Mouse (Mus musculus): ENCODE measurements around the gene Gm20503. TPM values are rescaled to one million over a fixed set of nuclear protein-coding genes. Genes with fewer than 3 reads are reported as not detected.

The Gm20503 gene
- total RNA-seq (2014; rRNA removed) (not detected in 2 replicates), polyA plus RNA-seq (2015; fragmentation: Nextera tagmentation; extraction: Ambion mirVana) (8.6 and 11.8 TPM in 2 replicates)

DNA sequence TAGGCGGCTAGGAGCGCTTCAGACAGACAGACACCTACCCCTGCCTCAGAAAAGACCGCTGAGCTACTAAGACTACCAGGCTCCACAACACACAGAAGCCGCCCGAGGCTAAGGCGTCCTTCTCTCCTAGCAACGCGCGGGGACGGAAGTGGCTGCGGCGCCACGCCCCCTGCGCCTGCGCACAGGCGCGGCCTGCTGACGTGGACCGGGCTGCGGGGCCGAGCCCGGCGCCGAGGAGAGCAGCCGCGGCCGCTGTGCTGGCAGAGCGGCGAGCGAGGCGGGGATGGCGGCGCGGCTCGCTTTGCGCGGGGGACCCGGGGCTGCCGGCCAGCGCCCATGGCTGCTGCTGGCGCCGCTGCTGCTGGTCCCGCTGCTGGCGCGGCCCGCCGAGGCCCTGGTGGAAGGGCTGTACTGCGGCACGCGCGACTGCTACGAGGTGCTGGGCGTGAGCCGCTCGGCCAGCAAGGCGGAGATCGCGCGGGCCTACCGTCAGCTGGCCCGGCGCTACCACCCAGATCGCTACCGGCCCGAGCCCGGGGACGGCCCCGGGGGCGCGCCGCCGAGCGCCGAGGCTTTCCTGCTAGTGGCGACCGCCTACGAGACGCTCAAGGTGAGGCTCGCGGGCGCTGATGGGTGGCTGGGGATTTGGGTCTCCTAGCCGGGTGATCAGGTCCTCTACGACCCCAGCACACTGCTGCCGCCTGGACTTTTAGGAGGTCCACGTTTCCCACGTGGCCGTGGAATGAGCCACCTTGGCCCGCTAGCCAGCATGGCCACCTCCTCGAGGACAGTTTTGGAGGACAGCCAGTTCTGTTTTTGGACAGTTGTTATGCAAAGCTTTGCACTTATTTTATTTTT lies at the start of gene Gm20503:
Gm20503 (plus strand) TSS at position 263 of the 858 bp plus-strand sequence.
- Histone ChIP-seq H3K9ac (peak within 1 kb of the TSS; percentile 76), H3K4me1 (ENCODE audit: insufficient read depth) (peaks cover 8% of the 10 kb centered on the region; the same call in 1 of the 2 replicates), H3K27me3 (ENCODE audit: insufficient read depth, low read length) (no peaks in the 10 kb centered on the region), H3K4me3 (ENCODE audit: low read depth, low read length) (peak within 1 kb of the TSS; percentile 72), H3K9me3 (ENCODE audit: low read length) (no peaks in the 10 kb centered on the region), H3K27ac (ENCODE audit: low read depth, low read length) (peak within 1 kb of the TSS; percentile 80), H3K36me3 (ENCODE audit: insufficient read depth) (no peaks in the 10 kb centered on the region), H3K4me2 (ENCODE audit: low read depth) (peak within 1 kb of the TSS; percentile 93)
- ATAC-seq (peak; percentile 99), DNase-seq (peak; percentile 96)
- TF ChIP-seq CTCF (IDR thresholded peaks at IDR 0.05; ENCODE audit: low read depth), result no peak
- WGBS, result 2% methylated on average over 83 of the region's 89 CpGs

DNA sequence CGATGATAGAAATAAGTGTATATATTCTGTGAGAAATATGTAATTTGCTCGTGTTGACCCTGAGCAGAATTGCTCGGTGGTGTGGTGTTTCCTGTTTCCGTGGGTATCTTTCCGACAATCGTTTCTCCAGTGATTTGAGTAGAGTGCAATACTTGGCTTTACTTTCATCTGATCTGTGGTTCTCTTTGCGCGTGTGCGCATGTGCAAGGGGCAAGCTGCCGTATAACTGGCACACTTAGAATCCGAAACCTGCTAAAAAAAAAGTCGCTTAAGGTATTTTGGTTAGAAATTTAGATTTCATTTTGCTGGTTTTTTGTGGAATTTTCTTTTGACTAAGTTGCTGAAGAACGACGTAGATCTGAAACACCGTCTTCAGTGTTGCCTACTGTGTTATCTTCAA lies 41.3 kb upstream of the Gm20503 start:
- 94% methylated on average over 15 of the region's 15 CpGs for WGBS
- no peaks in the 10 kb centered on the region for H3K9me3 ChIP-seq (ENCODE audit: low read length)
- H3K4me3 ChIP-seq (ENCODE audit: low read depth, low read length), result no peak overlapping the region
- no peaks in the 10 kb centered on the region for H3K27me3 ChIP-seq (ENCODE audit: insufficient read depth, low read length)
- H3K27ac ChIP-seq (ENCODE audit: low read depth, low read length), result no peak overlapping the region
- no peaks in the 10 kb centered on the region for H3K4me1 ChIP-seq (ENCODE audit: insufficient read depth)
- H3K4me2 ChIP-seq (ENCODE audit: low read depth), result no peak overlapping the region
- ATAC-seq (no peak), DNase-seq (no peak)
- peaks cover 10% of the 10 kb centered on the region for H3K36me3 ChIP-seq (ENCODE audit: insufficient read depth)
- no peak for TF ChIP-seq CTCF (IDR thresholded peaks at IDR 0.05; ENCODE audit: low read depth)
- no peak overlapping the region for H3K9ac ChIP-seq

DNA sequence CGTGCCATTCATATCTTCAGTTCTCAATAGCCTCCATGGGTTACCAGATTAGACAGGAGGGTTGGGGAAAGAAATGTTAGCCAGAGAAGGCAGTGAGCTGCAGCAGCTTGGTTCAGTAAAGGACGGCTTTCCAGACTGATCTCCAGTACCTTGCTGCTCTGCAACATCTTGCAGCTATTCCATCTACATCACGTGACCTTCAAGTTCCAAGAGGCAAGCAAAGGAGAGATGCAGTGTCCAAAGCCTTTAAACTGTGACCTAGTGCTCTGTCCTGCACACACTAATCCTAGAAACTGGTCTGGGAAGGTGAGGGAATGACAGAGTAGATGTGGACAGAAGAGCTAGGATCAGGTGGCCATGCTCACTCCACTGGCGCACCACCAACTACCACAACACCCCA lies 39.7 kb upstream of the Gm20503 start:
- WGBS, result 95% methylated on average over 4 of the region's 4 CpGs
- no peaks in the 10 kb centered on the region for H3K36me3 ChIP-seq (ENCODE audit: insufficient read depth)
- no peak overlapping the region for H3K4me2 ChIP-seq (ENCODE audit: low read depth)
- no peak for ATAC-seq
- H3K9me3 ChIP-seq (ENCODE audit: low read length), result no peaks in the 10 kb centered on the region
- no peak overlapping the region for H3K4me3 ChIP-seq (ENCODE audit: low read depth, low read length)
- no peaks in the 10 kb centered on the region for H3K27me3 ChIP-seq (ENCODE audit: insufficient read depth, low read length)
- no peak overlapping the region for H3K27ac ChIP-seq (ENCODE audit: low read depth, low read length)
- no peak overlapping the region for H3K9ac ChIP-seq
- TF ChIP-seq CTCF (IDR thresholded peaks at IDR 0.05; ENCODE audit: low read depth), result no peak
- H3K4me1 ChIP-seq (ENCODE audit: insufficient read depth), result no peaks in the 10 kb centered on the region
- no peak for DNase-seq

DNA sequence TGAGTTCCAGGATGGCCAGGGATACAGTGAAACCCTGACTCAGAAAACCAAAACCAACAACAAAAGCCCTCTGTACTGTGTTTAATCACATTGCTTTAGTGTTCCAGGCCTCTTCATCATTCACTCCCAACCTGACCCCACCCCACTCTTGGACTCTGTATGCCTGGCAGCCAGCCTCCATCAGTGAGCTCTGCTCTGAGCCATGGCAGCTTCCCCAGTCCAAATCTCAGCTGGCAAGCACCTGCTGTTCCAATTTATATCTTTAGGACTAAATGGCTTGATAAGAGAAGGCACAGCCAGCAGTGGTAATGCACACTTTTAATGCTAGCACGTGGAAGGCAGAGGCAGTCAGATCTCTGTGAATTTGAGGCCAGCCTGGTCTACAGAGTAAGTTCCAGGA lies 37.9 kb upstream of the Gm20503 start:
- H3K36me3 ChIP-seq (ENCODE audit: insufficient read depth), result no peaks in the 10 kb centered on the region
- WGBS, result 72% methylated on average over 1 of the region's 1 CpGs
- H3K4me1 ChIP-seq (ENCODE audit: insufficient read depth), result no peaks in the 10 kb centered on the region
- H3K27me3 ChIP-seq (ENCODE audit: insufficient read depth, low read length), result no peaks in the 10 kb centered on the region
- H3K27ac ChIP-seq (ENCODE audit: low read depth, low read length), result no peak overlapping the region
- no peak overlapping the region for H3K9ac ChIP-seq
- no peak for TF ChIP-seq CTCF (IDR thresholded peaks at IDR 0.05; ENCODE audit: low read depth)
- no peaks in the 10 kb centered on the region for H3K9me3 ChIP-seq (ENCODE audit: low read length)
- H3K4me3 ChIP-seq (ENCODE audit: low read depth, low read length), result no peak overlapping the region
- DNase-seq (no peak), ATAC-seq (no peak)
- H3K4me2 ChIP-seq (ENCODE audit: low read depth), result no peak overlapping the region

DNA sequence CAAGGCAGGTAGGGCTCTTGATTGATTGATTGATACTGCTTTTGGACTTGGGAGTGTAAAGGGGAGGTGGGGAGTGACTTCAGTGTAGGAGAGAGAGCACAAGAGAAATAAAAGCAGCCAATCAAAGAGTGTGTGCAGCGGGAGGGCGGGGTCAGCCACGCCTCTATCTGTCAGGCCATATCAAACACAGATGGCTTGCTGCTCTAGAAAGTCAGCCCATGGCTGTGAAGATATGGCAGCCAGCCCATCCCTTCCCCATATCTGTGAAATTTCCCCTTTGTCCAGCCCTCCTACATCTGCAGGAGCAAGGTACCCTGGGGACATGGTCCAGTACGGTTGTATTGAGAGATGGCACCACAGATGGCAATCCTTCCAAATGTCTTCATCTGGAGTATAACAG lies 32.3 kb upstream of the Gm20503 start:
- H3K27me3 ChIP-seq (ENCODE audit: insufficient read depth, low read length), result no peaks in the 10 kb centered on the region
- H3K4me3 ChIP-seq (ENCODE audit: low read depth, low read length), result no peak overlapping the region
- DNase-seq (no peak), ATAC-seq (no peak)
- no peak for TF ChIP-seq CTCF (IDR thresholded peaks at IDR 0.05; ENCODE audit: low read depth)
- H3K9ac ChIP-seq, result no peak overlapping the region
- H3K36me3 ChIP-seq (ENCODE audit: insufficient read depth), result no peaks in the 10 kb centered on the region
- WGBS, result 81% methylated on average over 4 of the region's 4 CpGs
- H3K4me2 ChIP-seq (ENCODE audit: low read depth), result no peak overlapping the region
- no peaks in the 10 kb centered on the region for H3K9me3 ChIP-seq (ENCODE audit: low read length)
- H3K4me1 ChIP-seq (ENCODE audit: insufficient read depth), result no peaks in the 10 kb centered on the region
- H3K27ac ChIP-seq (ENCODE audit: low read depth, low read length), result no peak overlapping the region

DNA sequence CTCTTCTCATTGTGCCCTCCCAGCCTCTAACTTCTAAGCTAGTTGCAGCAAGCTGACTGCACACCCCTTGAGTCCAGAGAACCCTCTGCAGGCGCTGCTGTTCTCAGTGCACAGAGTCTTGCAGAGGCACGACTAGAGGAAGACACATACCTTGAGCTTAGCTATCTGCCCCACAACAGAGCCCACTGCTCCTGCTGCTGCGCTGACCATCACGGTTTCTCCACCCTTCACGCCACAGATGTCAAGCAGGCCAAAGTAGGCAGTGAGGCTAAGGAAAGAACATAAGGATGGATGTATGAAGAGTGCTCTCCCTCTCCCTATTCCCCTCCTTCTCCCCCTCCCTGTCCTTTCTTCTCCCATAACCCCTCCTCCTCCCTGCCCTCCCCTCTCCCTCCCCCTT lies 27.3 kb upstream of the Gm20503 start:
- no peaks in the 10 kb centered on the region for H3K9me3 ChIP-seq (ENCODE audit: low read length)
- ATAC-seq, result no peak
- WGBS, result 86% methylated on average over 5 of the region's 5 CpGs
- H3K4me2 ChIP-seq (ENCODE audit: low read depth), result no peak overlapping the region
- no peaks in the 10 kb centered on the region for H3K27me3 ChIP-seq (ENCODE audit: insufficient read depth, low read length)
- no peaks in the 10 kb centered on the region for H3K4me1 ChIP-seq (ENCODE audit: insufficient read depth)
- no peak overlapping the region for H3K4me3 ChIP-seq (ENCODE audit: low read depth, low read length)
- no peak for DNase-seq
- no peak overlapping the region for H3K27ac ChIP-seq (ENCODE audit: low read depth, low read length)
- no peaks in the 10 kb centered on the region for H3K36me3 ChIP-seq (ENCODE audit: insufficient read depth)
- no peak overlapping the region for H3K9ac ChIP-seq
- TF ChIP-seq CTCF (IDR thresholded peaks at IDR 0.05; ENCODE audit: low read depth), result no peak

DNA sequence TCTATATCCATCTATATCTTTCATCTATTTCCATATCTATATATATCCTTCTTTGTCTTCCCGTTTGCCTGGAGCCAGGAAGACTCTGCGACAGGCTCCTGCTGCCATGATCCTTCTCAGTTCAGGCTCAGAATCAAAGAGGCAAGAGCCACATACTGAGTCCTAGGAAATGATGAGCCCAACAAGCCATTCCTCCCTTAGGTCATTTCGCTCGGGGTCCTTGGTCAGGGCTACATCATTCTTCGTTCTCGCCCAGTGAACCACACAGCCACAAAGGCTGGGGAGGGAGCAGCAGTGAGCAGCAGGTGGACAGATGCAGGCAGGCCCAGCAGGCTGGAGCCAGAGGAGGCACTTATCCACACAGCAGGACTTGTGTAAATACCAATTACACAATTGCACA lies 21.6 kb upstream of the Gm20503 start:
- Histone ChIP-seq H3K9ac (no peak overlapping the region), H3K4me3 (ENCODE audit: low read depth, low read length) (no peak overlapping the region), H3K4me2 (ENCODE audit: low read depth) (no peak overlapping the region), H3K27ac (ENCODE audit: low read depth, low read length) (no peak overlapping the region), H3K27me3 (ENCODE audit: insufficient read depth, low read length) (no peaks in the 10 kb centered on the region), H3K36me3 (ENCODE audit: insufficient read depth) (no peaks in the 10 kb centered on the region), H3K9me3 (ENCODE audit: low read length) (no peaks in the 10 kb centered on the region), H3K4me1 (ENCODE audit: insufficient read depth) (no peaks in the 10 kb centered on the region)
- DNase-seq (no peak), ATAC-seq (no peak)
- TF ChIP-seq CTCF (IDR thresholded peaks at IDR 0.05; ENCODE audit: low read depth), result no peak
- 78% methylated on average over 6 of the region's 6 CpGs for WGBS
